Mouse (Mus musculus) heart, postnatal 36 days (tissue): ENCODE measurements around the gene Pigk. TPM values are rescaled to one million over a fixed set of nuclear protein-coding genes. Genes with fewer than 3 reads are reported as not detected.

Source experiments
- DNase-seq, 2 experiments: peaks; one replicate each; pipeline ENCODE4 v3.0.0; 2021 to 2022
- intact Hi-C: fragments of 180-260 bp; cut with DNase I; formaldehyde crosslinking; loops from one replicate; pipeline ENCODE4 v1.15.1; 2025
- total RNA-seq, 2 experiments: library from RNA; stranded (reverse); gene quantifications; 2 replicates each; pipeline ENCODE4 v1.2.3; 2021

Pigk gene
- total RNA-seq, 2 experiments from 2014 or later = 25.0 to 25.4 TPM

- DNase-seq = no peak
- intact Hi-C loops = no loop called here
These were observed 167.8 kb downstream of the Pigk start for GRCm38 (mm10) chr3:152881706-152882105.

GRCm38 (mm10) chr3:152883556-152883955 lies 169.7 kb downstream of the Pigk start:
- intact Hi-C loops = no loop called here
- no peak for DNase-seq

GRCm38 (mm10) chr3:152886749-152887148 lies 172.8 kb downstream of the Pigk start:
- no peak for DNase-seq
- intact Hi-C loops = no loop called here

- no peak for DNase-seq
- intact Hi-C loops = no loop called here
These were observed 174.2 kb downstream of the Pigk start for GRCm38 (mm10) chr3:152888116-152888515.

GRCm38 (mm10) chr3:152894935-152895334 lies 181.0 kb downstream of the Pigk start:
- intact Hi-C loops = no loop called here
- DNase-seq = no peak

GRCm38 (mm10) chr3:152896111-152896510 lies 182.2 kb downstream of the Pigk start:
- no peak for DNase-seq
- intact Hi-C loops = no loop called here

- intact Hi-C loops = no loop called here
- no peak for DNase-seq
These were observed 183.3 kb downstream of the Pigk start for GRCm38 (mm10) chr3:152897196-152897595.

GRCm38 (mm10) chr3:152898906-152899305 lies 185.0 kb downstream of the Pigk start:
- DNase-seq = no peak
- intact Hi-C loops = no loop called here

- no peak for DNase-seq
- intact Hi-C loops = no loop called here
These were observed 191.1 kb downstream of the Pigk start for GRCm38 (mm10) chr3:152905026-152905425.

- DNase-seq = no peak
- intact Hi-C loops = no loop called here
These were observed 191.9 kb downstream of the Pigk start for GRCm38 (mm10) chr3:152905800-152906199.

- DNase-seq = no peak
- intact Hi-C loops = no loop called here
These were observed 193.2 kb downstream of the Pigk start for GRCm38 (mm10) chr3:152907087-152907486.

- no peak for DNase-seq
- intact Hi-C loops = no loop called here
These were observed 193.8 kb downstream of the Pigk start for GRCm38 (mm10) chr3:152907683-152908082.

- no peak for DNase-seq
- intact Hi-C loops = no loop called here
These were observed 197.7 kb downstream of the Pigk start for GRCm38 (mm10) chr3:152911578-152911977.

GRCm38 (mm10) chr3:152912216-152913101 lies 198.6 kb downstream of the Pigk start:
- intact Hi-C loops = no loop called here
- peak in 1 of 2 experiments; percentile 15 for DNase-seq

GRCm38 (mm10) chr3:152913150-152913549 lies 199.2 kb downstream of the Pigk start:
- peak in 1 of 2 experiments; percentile 5 for DNase-seq
- intact Hi-C loops = no loop called here

GRCm38 (mm10) chr3:152913625-152914024 lies 199.7 kb downstream of the Pigk start:
- DNase-seq = no peak
- intact Hi-C loops = no loop called here

- intact Hi-C loops = no loop called here
- no peak for DNase-seq
These were observed 200.5 kb downstream of the Pigk start for GRCm38 (mm10) chr3:152914376-152914775.

- intact Hi-C loops = no loop called here
- no peak for DNase-seq
These were observed 203.7 kb downstream of the Pigk start for GRCm38 (mm10) chr3:152917579-152917978.

- intact Hi-C loops = no loop called here
- DNase-seq = no peak
These were observed 205.2 kb downstream of the Pigk start for GRCm38 (mm10) chr3:152919101-152919500.

GRCm38 (mm10) chr3:152920365-152920764 lies 206.5 kb downstream of the Pigk start:
- intact Hi-C loops = no loop called here
- DNase-seq = no peak

GRCm38 (mm10) chr3:152923530-152923929 lies 209.6 kb downstream of the Pigk start:
- intact Hi-C loops = no loop called here
- no peak for DNase-seq

GRCm38 (mm10) chr3:152925364-152925763 lies 211.5 kb downstream of the Pigk start:
- DNase-seq = no peak
- intact Hi-C loops = no loop called here
